Mouse (Mus musculus) midbrain, embryonic 11.5 days (tissue): ENCODE data around the gene Cep128. TPM values are rescaled to one million over a fixed set of nuclear protein-coding genes. Genes with fewer than 3 reads are reported as not detected.

Experiments
- ATAC-seq: fragments of 200-750 bp; cut with Nextera tagmentation; 2 replicates; pipeline ENCODE4 v1.8.0; 2017; ENCODE audit warnings: moderate TSS enrichment, moderate library complexity; ENCODE audit not compliant: low FRiP score
- DNase-seq: peaks from one replicate; pipeline ENCODE4 v3.0.0; 2015; ENCODE audit warnings: low spot score; ENCODE audit errors: missing footprints
- H3K27ac ChIP-seq: fragments of 300-500 bp; sonication (generic); 2 replicates; pipeline ENCODE4 v1.5.1; 2014; ENCODE audit warnings: low read depth, low read length
- H3K27me3 ChIP-seq: fragments of 300-500 bp; sonication (generic); 2 replicates; pipeline ENCODE4 v1.6.1; 2014; ENCODE audit warnings: mild to moderate bottlenecking, low read length, moderate library complexity, mixed read lengths; ENCODE audit not compliant: control insufficient read depth, insufficient read depth
- H3K36me3 ChIP-seq: fragments of 300-500 bp; sonication (generic); 2 replicates; pipeline ENCODE4 v1.6.1; 2014; ENCODE audit warnings: mild to moderate bottlenecking, low read length, moderate library complexity, mixed read lengths; ENCODE audit not compliant: control insufficient read depth, insufficient read depth
- H3K4me1 ChIP-seq: fragments of 300-500 bp; sonication (generic); 2 replicates; pipeline ENCODE4 v1.6.1; 2014; ENCODE audit warnings: low read length; ENCODE audit not compliant: control insufficient read depth, insufficient read depth
- H3K4me2 ChIP-seq: fragments of 300-500 bp; sonication (generic); 2 replicates; pipeline ENCODE4 v1.6.1; 2014; ENCODE audit warnings: mild to moderate bottlenecking, moderate library complexity
- H3K4me3 ChIP-seq: fragments of 300-500 bp; sonication (generic); 2 replicates; pipeline ENCODE4 v1.5.1; 2014; ENCODE audit warnings: low read depth, low read length
- H3K9ac ChIP-seq: fragments of 300-500 bp; sonication (generic); 2 replicates; pipeline ENCODE4 v1.6.1; 2014; ENCODE audit warnings: low read length
- H3K9me3 ChIP-seq: fragments of 300-500 bp; sonication (generic); 2 replicates; pipeline ENCODE4 v1.6.1; 2016; ENCODE audit warnings: low read length; ENCODE audit not compliant: control insufficient read depth
- WGBS: fragments of 180-500 bp; shearing (Covaris S2); extraction: QIAGEN DNeasy Blood & Tissue Kit; methylation state at CpG from one replicate; pipeline ENCODE4 v1.1.7; 2014; 5-methylcytosine and 5-hydroxymethylcytosine counted together
- polyA plus RNA-seq: library from polyadenylated mRNA; unstranded; fragments of >200 nt; fragmentation: Nextera tagmentation; extraction: Ambion mirVana; gene quantifications from 2 replicates; pipeline ENCODE4 v1.2.1, GENCODE M21; 2014

Gene Cep128
- polyA plus RNA-seq, 1 experiment from 2014 or later: 9.5 TPM

DNA sequence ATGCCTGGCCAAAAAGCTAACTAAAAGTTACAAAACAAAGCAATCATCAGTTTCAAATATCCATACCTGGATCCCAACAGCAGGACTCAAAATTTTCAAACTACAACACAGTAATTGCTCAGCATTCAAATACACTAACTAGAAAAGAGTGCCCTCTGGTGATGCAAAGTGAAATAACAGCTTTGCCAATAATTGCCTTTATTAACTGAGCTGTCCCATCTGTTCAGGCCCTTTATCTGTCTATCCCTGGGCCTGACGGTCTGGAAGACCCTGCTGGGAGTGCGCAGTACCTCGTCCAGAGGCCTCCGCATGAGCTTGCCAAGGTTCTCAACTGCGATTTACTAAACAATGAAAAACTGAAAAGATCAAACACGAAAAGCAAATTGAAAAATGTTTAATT lies 58.1 kb downstream of the Cep128 start:
- DNase-seq (peak; percentile 91), ATAC-seq (peak; percentile 88)
- H3K4me3 ChIP-seq: no peak overlapping the region
- H3K9ac ChIP-seq: no peak overlapping the region
- 47% methylated on average over 6 of the region's 6 CpGs for WGBS
- H3K9me3 ChIP-seq: no peaks in the 10 kb centered on the region
- no peaks in the 10 kb centered on the region for H3K4me1 ChIP-seq
- H3K4me2 ChIP-seq: no peak overlapping the region
- no peaks in the 10 kb centered on the region for H3K36me3 ChIP-seq
- H3K27me3 ChIP-seq: no peaks in the 10 kb centered on the region
- no peak overlapping the region for H3K27ac ChIP-seq

DNA sequence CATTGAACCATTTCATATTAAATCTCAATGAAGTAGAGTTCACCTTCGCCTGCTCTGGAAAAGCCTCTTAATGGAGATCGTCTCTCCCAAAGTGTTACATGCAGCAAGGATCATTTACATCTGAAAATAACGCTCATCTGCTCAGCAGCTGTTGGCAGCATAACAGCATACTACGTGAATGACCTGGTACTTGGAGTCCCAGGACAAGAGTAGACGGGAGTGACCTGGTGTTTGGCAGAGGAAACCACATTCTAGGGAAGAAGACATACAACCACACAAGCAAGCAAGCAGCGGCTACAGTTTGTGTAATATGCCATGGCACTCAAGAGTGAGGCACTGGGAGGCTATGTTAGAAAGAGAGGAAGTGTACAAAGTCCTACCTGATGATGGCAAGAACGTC lies 69.2 kb downstream of the Cep128 start:
- ATAC-seq (no peak), DNase-seq (no peak)
- Histone ChIP-seq H3K4me1 (no peaks in the 10 kb centered on the region), H3K36me3 (no peaks in the 10 kb centered on the region), H3K9me3 (no peaks in the 10 kb centered on the region), H3K27me3 (no peaks in the 10 kb centered on the region), H3K9ac (no peak overlapping the region), H3K4me3 (no peak overlapping the region), H3K4me2 (no peak overlapping the region), H3K27ac (no peak overlapping the region)
- WGBS: 87% methylated on average over 7 of the region's 7 CpGs

DNA sequence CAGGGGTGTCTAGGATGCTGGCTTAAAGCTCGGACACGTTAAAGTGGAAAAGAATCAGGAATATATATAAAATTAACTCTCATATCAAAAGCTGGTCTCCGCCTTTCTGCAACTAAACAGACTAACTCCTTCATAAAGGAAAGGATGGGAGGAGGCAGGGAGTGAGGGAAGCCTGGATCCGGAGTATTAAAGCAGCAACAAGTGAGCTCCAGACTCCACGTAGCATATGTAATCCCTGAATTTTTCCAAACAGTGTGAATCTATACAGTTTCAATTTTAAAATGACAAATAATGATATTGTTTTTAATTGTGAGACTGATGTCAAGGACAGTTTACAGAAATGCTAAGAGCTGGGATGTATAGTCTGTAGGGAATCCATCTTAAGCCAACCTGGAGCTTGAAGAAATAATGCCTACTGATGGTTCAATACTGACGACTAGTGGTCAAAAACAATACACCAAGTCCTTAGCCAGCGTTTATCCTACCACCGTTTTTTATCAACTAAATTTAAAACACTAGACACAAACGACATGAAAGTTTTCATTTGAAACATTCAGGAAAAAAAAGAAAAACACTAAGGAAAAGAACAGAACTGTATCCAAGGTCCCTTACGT lies 70.1 kb downstream of the Cep128 start:
- DNase-seq (peak; percentile 93), ATAC-seq (peak; percentile 80)
- Histone ChIP-seq H3K27ac (no peak overlapping the region), H3K27me3 (no peaks in the 10 kb centered on the region), H3K9me3 (no peaks in the 10 kb centered on the region), H3K36me3 (no peaks in the 10 kb centered on the region), H3K9ac (no peak overlapping the region), H3K4me3 (no peak overlapping the region), H3K4me1 (no peaks in the 10 kb centered on the region), H3K4me2 (no peak overlapping the region)
- 62% methylated on average over 10 of the region's 10 CpGs for WGBS

DNA sequence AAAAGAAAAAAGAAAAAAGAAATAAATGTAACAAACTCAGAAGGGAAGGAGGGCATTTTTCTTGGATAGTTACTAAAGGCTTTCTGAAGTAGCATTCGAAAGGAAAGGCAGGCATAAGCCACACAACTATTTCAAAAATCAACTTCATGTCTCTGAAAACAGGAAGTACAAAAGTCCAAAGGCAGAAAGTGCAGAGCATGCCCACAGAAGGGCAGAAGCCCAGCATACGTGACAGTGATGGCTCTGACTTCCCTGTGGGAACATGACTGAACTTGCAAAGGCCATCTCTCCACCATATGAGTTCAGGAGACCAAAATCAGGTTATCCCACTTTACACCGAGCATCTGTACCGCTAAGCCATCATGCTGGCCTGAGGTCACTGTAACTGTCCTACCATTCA lies 71.6 kb downstream of the Cep128 start:
- no peak overlapping the region for H3K4me3 ChIP-seq
- 90% methylated on average over 4 of the region's 4 CpGs for WGBS
- H3K36me3 ChIP-seq: no peaks in the 10 kb centered on the region
- no peaks in the 10 kb centered on the region for H3K9me3 ChIP-seq
- no peak for DNase-seq
- no peak overlapping the region for H3K27ac ChIP-seq
- H3K4me1 ChIP-seq: no peaks in the 10 kb centered on the region
- ATAC-seq: no peak
- H3K4me2 ChIP-seq: no peak overlapping the region
- no peak overlapping the region for H3K9ac ChIP-seq
- H3K27me3 ChIP-seq: no peaks in the 10 kb centered on the region

DNA sequence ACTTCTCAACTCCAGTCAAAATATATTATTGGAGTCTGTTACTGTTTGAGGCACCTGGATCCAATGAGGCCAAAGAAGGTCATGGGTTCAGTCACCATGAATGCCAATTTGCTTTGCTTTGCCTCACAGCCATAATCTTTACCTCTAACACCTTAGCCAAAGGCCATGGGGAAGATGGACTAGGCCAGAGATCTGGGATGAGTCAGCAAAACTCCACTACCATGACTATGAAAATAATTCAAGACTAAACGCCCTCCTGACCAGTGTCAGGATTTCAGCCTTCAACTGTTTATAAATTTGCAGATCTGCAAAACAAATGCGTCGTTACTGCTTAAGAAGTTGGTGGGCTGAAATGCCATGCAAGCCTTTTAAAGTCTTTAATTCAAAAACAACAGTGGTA lies 76.5 kb downstream of the Cep128 start:
- no peak overlapping the region for H3K27ac ChIP-seq
- H3K4me1 ChIP-seq: no peaks in the 10 kb centered on the region
- H3K9me3 ChIP-seq: no peaks in the 10 kb centered on the region
- no peak overlapping the region for H3K4me2 ChIP-seq
- H3K9ac ChIP-seq: no peak overlapping the region
- H3K4me3 ChIP-seq: no peak overlapping the region
- WGBS: 88% methylated on average over 3 of the region's 3 CpGs
- no peak for ATAC-seq
- H3K36me3 ChIP-seq: no peaks in the 10 kb centered on the region
- H3K27me3 ChIP-seq: no peaks in the 10 kb centered on the region
- no peak for DNase-seq

DNA sequence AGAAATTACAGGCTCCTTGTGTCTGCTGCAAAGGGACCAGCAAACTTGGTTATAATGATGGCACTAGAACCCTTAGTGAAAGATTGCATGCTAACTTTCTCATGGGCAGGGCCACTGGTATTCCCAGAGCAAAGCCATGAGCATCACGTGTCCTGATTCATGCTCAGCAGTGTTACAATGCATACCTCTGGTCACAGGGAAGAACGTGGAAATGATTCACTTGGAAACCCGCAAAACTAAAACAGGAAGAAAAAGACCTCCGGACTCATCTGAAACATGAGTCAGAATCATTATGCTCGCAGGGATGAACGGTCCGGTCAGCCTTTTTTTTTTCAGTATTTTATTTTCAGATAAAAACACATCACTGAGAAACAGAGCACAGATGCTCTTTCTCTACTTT lies 78.4 kb downstream of the Cep128 start:
- Histone ChIP-seq H3K9ac (no peak overlapping the region), H3K27me3 (no peaks in the 10 kb centered on the region), H3K36me3 (no peaks in the 10 kb centered on the region), H3K4me3 (no peak overlapping the region), H3K9me3 (no peaks in the 10 kb centered on the region), H3K4me2 (no peak overlapping the region), H3K27ac (no peak overlapping the region), H3K4me1 (no peaks in the 10 kb centered on the region)
- DNase-seq (no peak), ATAC-seq (no peak)
- 92% methylated on average over 7 of the region's 7 CpGs for WGBS

DNA sequence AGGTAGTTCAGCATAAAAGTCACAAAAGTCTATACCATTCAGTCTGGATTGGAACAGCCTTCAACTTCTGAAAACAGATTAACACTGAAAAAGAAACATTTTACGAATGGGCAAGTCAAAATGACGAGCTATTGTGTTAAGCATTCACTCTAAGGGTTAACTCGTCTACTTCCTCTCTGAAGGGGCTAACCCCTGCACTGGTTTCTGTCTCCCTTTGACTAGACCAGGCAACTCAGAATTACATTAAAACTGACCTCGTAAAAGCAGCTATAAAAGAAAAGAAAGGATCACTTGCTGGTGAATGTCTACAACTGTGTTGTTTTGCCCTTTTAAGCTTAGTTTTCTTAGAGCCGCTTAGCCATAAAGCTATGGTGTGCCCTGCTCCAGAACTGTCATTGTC lies 79.2 kb downstream of the Cep128 start:
- Histone ChIP-seq H3K4me2 (no peak overlapping the region), H3K36me3 (no peaks in the 10 kb centered on the region), H3K9me3 (no peaks in the 10 kb centered on the region), H3K4me1 (no peaks in the 10 kb centered on the region), H3K27me3 (no peaks in the 10 kb centered on the region), H3K9ac (no peak overlapping the region), H3K4me3 (no peak overlapping the region), H3K27ac (no peak overlapping the region)
- DNase-seq (no peak), ATAC-seq (no peak)
- WGBS: 71% methylated on average over 5 of the region's 5 CpGs

DNA sequence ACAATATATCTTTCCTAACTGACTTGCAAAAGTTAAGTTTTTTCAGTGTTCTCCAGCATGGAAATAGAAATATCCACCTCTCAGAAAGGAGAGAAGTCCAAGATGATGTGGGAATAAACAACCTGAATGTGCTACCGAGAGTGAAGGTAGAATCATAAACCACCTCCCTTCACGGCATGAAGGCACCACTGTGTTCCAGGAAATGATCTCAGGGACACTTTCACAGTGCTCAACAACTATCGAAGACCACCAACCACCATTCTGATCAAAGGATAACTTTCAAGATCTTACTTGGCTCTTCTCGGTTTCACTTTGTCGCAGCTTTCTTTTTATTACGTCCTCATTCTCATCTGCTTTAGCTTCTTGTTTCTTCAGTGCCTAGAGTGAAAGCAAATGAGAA lies 85.5 kb downstream of the Cep128 start:
- ATAC-seq: no peak

DNA sequence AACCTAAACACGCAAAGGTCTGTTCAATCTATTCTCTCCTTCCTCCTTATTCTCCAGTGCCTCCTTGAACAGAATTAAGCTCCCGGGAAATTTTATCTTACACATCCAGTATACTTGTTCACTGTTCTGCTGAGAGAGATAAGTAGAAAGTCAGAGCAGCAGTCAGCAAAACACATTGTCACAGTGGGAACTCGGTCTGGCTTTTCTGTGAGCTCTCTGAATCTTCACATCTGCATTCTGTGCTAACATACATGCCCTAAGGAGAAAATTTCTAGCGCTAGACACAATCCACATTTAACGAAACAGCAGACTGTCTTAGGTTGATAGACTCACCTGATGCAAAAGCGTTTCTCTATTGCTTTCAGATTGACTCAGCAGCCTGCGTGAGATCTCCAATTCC lies 88.3 kb downstream of the Cep128 start:
- Histone ChIP-seq H3K9me3 (no peaks in the 10 kb centered on the region; the same call in 1 of the 2 replicates), H3K27me3 (no peaks in the 10 kb centered on the region), H3K4me3 (no peak overlapping the region), H3K9ac (no peak overlapping the region), H3K36me3 (no peaks in the 10 kb centered on the region), H3K4me2 (no peak overlapping the region), H3K27ac (no peak overlapping the region), H3K4me1 (no peaks in the 10 kb centered on the region)
- DNase-seq (no peak), ATAC-seq (no peak)
- 87% methylated on average over 7 of the region's 7 CpGs for WGBS

More for the DNA sequence above, 85.5 kb downstream of the Cep128 start:
- Histone ChIP-seq H3K36me3 (no peaks in the 10 kb centered on the region), H3K27me3 (no peaks in the 10 kb centered on the region), H3K9me3 (no peaks in the 10 kb centered on the region; the same call in 1 of the 2 replicates), H3K4me3 (no peak overlapping the region), H3K9ac (no peak overlapping the region), H3K4me1 (no peaks in the 10 kb centered on the region), H3K4me2 (no peak overlapping the region), H3K27ac (no peak overlapping the region)
- WGBS: 94% methylated on average over 6 of the region's 6 CpGs
- no peak for DNase-seq
